Mouse (Mus musculus): Measurements from ENCODE around the gene Cbfa2t2. TPM values are rescaled to one million over a fixed set of nuclear protein-coding genes. Genes with fewer than 3 reads are reported as not detected.
"Not testable (repeated sequence)": the region's sequence is repeated elsewhere in the genome, so short reads cannot be mapped to it uniquely, and the experiment has no call there.

Gene Cbfa2t2
- polyA plus RNA-seq, 1 experiment from 2014 or later: 34.9 TPM

DNA sequence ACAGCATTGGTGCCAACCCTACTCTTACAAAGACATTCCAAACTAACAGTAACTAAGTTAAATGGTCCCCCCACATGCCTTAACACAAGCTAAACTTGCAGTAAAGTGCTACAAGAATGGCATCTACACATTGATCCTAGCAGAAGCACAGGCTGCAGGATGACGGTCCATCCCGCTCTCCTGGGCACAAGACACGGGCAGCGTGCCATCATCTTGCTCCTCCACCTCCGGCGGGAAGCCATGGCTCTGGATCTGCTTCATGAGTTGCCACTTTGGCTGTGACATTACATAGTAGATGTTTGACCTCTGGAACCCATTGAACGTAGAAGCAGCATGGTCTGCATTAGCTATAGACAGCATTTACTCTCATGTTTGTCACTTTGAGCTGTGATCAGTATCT, 39.6 kb downstream of the Cbfa2t2 start:
- H3K27ac ChIP-seq (ENCODE audit: low read length): no peak overlapping the region
- no peak overlapping the region for H3K4me2 ChIP-seq (ENCODE audit: low read depth, low read length)
- H3K4me3 ChIP-seq (ENCODE audit: low read length): no peak overlapping the region
- H3K27me3 ChIP-seq (ENCODE audit: control insufficient read depth, insufficient read depth, low read depth, low read length): no peaks in the 10 kb centered on the region
- no peaks in the 10 kb centered on the region for H3K4me1 ChIP-seq (replicated peaks; ENCODE audit: control insufficient read depth, insufficient read depth, low read length)
- H3K9me3 ChIP-seq (ENCODE audit: control insufficient read depth, low read length): no peaks in the 10 kb centered on the region
- H3K9ac ChIP-seq (ENCODE audit: low read length): no peak overlapping the region
- ATAC-seq (ENCODE audit: low read depth): no peak
- no peaks in the 10 kb centered on the region for H3K36me3 ChIP-seq (ENCODE audit: control insufficient read depth, insufficient read depth, low read length)
- 92% methylated on average over 7 of the region's 7 CpGs for WGBS

DNA sequence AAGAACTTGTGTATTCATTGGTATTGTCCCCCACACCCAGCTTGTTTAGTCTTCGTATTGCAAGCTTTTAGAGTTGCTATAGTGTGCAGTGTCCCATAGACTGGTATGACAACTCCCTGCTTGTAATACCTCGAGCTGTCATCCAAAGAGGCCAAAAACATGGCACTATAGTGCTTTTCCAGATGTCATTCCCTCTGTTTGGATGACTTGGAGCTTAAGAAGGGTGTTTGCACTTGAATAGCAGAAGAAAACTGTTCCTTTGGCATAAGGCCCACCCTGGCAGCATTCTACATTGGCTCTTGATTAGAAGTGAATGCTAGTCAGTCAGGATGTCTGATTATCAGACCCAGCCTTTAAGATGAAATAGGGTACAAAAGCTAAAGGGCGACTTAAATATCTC, 40.7 kb downstream of the Cbfa2t2 start:
- WGBS: 61% methylated on average over 3 of the region's 3 CpGs
- no peak for ATAC-seq (ENCODE audit: low read depth)

DNA sequence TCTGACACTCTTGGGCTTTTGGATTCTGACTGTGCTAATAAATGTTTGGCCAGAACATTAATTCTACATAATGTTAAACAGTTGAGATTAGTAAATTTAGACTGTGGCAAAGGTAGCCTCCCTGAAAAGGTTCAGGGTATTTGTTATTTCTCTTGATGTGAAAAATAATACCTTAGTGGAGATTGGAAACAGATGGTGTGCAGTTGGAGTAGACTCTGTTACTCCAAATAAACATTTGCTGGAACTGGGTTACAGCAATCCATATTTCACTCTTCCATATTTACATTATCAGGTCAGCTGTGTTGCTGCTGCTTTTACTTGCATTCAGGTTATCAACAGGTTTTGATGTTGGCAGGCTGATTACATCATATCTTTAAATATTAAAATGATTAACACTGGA, 55.5 kb downstream of the Cbfa2t2 start:
- no peaks in the 10 kb centered on the region for H3K36me3 ChIP-seq (ENCODE audit: control insufficient read depth, insufficient read depth, low read length)

More for the DNA sequence above, 40.7 kb downstream of the Cbfa2t2 start:
- Histone ChIP-seq H3K27ac (ENCODE audit: low read length) (no peak overlapping the region), H3K27me3 (ENCODE audit: control insufficient read depth, insufficient read depth, low read depth, low read length) (no peaks in the 10 kb centered on the region), H3K4me2 (ENCODE audit: low read depth, low read length) (no peak overlapping the region), H3K9me3 (ENCODE audit: control insufficient read depth, low read length) (no peaks in the 10 kb centered on the region), H3K9ac (ENCODE audit: low read length) (no peak overlapping the region), H3K4me1 (replicated peaks; ENCODE audit: control insufficient read depth, insufficient read depth, low read length) (no peaks in the 10 kb centered on the region), H3K36me3 (ENCODE audit: control insufficient read depth, insufficient read depth, low read length) (no peaks in the 10 kb centered on the region), H3K4me3 (ENCODE audit: low read length) (no peak overlapping the region)

DNA sequence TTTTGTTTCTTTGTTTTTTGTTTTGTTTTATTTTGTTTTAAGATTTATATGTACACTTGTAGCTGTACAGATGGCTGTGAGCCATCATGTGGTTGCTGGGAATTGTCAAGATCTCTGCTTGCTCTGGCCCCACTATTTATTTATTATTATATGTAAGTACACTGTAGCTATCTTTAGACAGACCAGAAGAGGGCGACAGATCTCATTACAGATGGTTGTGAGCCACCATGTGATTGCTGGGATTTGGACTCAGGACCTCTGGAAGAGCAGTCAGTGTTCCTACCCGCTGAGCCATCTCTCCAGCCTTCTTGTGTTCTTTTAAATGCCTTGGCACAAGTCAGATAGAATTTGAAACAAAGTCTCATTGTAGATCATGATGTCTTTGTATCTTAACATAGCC, 57.3 kb downstream of the Cbfa2t2 start:
- not testable (repeated sequence) for H3K4me2 ChIP-seq (ENCODE audit: low read depth, low read length); H3K9ac ChIP-seq (ENCODE audit: low read length); ATAC-seq (ENCODE audit: low read depth); H3K4me1 ChIP-seq (replicated peaks; ENCODE audit: control insufficient read depth, insufficient read depth, low read length); H3K9me3 ChIP-seq (ENCODE audit: control insufficient read depth, low read length); H3K36me3 ChIP-seq (ENCODE audit: control insufficient read depth, insufficient read depth, low read length); H3K27me3 ChIP-seq (ENCODE audit: control insufficient read depth, insufficient read depth, low read depth, low read length); H3K4me3 ChIP-seq (ENCODE audit: low read length); H3K27ac ChIP-seq (ENCODE audit: low read length)
- WGBS: 49% methylated on average over 2 of the region's 2 CpGs

More for the DNA sequence above, 55.5 kb downstream of the Cbfa2t2 start:
- H3K27ac ChIP-seq (ENCODE audit: low read length): no peak overlapping the region
- H3K4me1 ChIP-seq (replicated peaks; ENCODE audit: control insufficient read depth, insufficient read depth, low read length): no peaks in the 10 kb centered on the region
- no peaks in the 10 kb centered on the region for H3K27me3 ChIP-seq (ENCODE audit: control insufficient read depth, insufficient read depth, low read depth, low read length)
- no peaks in the 10 kb centered on the region for H3K9me3 ChIP-seq (ENCODE audit: control insufficient read depth, low read length)
- ATAC-seq (ENCODE audit: low read depth): no peak
- no peak overlapping the region for H3K4me2 ChIP-seq (ENCODE audit: low read depth, low read length)
- H3K4me3 ChIP-seq (ENCODE audit: low read length): no peak overlapping the region
- no peak overlapping the region for H3K9ac ChIP-seq (ENCODE audit: low read length)

DNA sequence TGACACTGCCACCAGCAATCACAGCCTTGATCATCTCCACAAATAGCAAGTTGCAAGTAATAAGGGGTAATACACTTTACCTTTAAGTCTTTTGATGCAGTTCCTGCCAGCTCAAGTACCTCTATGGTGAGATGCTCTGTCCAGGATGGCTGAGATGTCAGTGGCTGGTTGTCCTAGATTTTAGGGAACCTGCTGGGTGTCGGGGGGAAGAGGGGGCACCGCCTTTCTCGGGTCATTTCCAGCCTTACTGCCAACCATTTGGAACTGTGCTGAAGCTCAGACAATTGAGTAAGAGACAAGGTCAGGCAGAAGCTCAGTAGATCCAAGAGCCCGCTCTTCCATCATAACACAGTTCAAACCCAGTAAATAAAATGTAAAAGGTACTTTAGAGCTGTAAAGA, 58.7 kb downstream of the Cbfa2t2 start:
- Histone ChIP-seq H3K9ac (ENCODE audit: low read length) (no peak overlapping the region), H3K9me3 (ENCODE audit: control insufficient read depth, low read length) (no peaks in the 10 kb centered on the region), H3K36me3 (ENCODE audit: control insufficient read depth, insufficient read depth, low read length) (no peaks in the 10 kb centered on the region), H3K4me1 (replicated peaks; ENCODE audit: control insufficient read depth, insufficient read depth, low read length) (peaks cover 3% of the 10 kb centered on the region; the same call in 1 of the 2 replicates), H3K4me3 (ENCODE audit: low read length) (no peak overlapping the region), H3K27me3 (ENCODE audit: control insufficient read depth, insufficient read depth, low read depth, low read length) (no peaks in the 10 kb centered on the region), H3K4me2 (ENCODE audit: low read depth, low read length) (no peak overlapping the region), H3K27ac (ENCODE audit: low read length) (no peak overlapping the region)
- no peak for ATAC-seq (ENCODE audit: low read depth)
- 91% methylated on average over 4 of the region's 4 CpGs for WGBS

DNA sequence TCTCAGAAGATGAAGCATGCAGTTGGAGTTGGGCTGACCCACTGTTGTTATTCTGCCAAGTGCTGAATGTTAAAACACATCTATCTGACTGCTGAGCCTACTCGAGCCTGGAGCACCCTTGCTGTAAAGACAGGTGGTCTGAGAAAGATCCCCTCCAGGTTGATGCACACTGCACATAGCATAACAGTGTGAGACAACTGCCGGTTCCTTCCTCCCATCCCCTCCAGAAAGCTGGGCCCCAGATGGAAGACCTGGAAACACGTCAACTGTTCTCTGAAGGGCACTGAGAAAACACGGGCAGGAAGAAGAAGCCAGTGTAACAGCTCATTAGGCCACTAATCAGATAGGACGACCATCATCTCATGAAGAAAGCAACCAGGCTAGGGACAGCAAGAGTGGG, 62.3 kb downstream of the Cbfa2t2 start:
- Histone ChIP-seq H3K4me2 (ENCODE audit: low read depth, low read length) (no peak overlapping the region), H3K36me3 (ENCODE audit: control insufficient read depth, insufficient read depth, low read length) (no peaks in the 10 kb centered on the region; the same call in 1 of the 2 replicates), H3K9ac (ENCODE audit: low read length) (no peak overlapping the region), H3K4me3 (ENCODE audit: low read length) (no peak overlapping the region), H3K4me1 (replicated peaks; ENCODE audit: control insufficient read depth, insufficient read depth, low read length) (peaks cover 3% of the 10 kb centered on the region; the same call in 1 of the 2 replicates), H3K27ac (ENCODE audit: low read length) (no peak overlapping the region), H3K9me3 (ENCODE audit: control insufficient read depth, low read length) (no peaks in the 10 kb centered on the region), H3K27me3 (ENCODE audit: control insufficient read depth, insufficient read depth, low read depth, low read length) (no peaks in the 10 kb centered on the region)
- ATAC-seq (ENCODE audit: low read depth): no peak
- WGBS: 57% methylated on average over 5 of the region's 5 CpGs

DNA sequence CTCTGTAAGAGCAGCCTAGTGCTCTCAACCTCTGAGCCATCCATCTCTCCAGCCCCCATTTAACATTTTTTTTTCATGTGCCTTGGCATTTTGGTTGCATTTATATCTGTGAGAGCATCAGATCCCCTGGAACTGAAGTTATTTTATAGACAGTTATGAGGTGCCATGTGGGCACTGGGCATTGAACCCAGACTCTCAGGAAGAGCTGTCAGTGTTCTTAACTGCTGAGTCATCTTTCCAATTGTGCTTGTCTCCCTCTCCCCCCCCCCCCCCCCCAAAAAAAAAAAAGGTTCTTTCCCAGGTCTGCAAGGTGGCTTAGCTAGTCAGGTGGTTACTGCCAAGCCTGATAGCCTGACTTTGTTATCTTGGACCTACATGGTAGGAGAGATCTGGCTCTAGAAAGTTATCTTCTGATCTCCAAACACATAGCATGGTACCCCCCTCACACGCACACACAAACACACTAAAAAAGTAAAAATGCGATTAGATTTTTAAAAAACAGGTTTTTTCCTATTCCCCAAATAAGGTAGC, 63.5 kb downstream of the Cbfa2t2 start:
- Histone ChIP-seq H3K9ac (ENCODE audit: low read length) (no peak overlapping the region), H3K36me3 (ENCODE audit: control insufficient read depth, insufficient read depth, low read length) (peaks cover 2% of the 10 kb centered on the region; the same call in 1 of the 2 replicates), H3K4me3 (ENCODE audit: low read length) (no peak overlapping the region), H3K9me3 (ENCODE audit: control insufficient read depth, low read length) (no peaks in the 10 kb centered on the region), H3K27me3 (ENCODE audit: control insufficient read depth, insufficient read depth, low read depth, low read length) (no peaks in the 10 kb centered on the region), H3K27ac (ENCODE audit: low read length) (no peak overlapping the region), H3K4me2 (ENCODE audit: low read depth, low read length) (no peak overlapping the region), H3K4me1 (replicated peaks; ENCODE audit: control insufficient read depth, insufficient read depth, low read length) (peaks cover 3% of the 10 kb centered on the region; the same call in 1 of the 2 replicates)
- ATAC-seq (ENCODE audit: low read depth): no peak
- WGBS: 91% methylated on average over 2 of the region's 2 CpGs

DNA sequence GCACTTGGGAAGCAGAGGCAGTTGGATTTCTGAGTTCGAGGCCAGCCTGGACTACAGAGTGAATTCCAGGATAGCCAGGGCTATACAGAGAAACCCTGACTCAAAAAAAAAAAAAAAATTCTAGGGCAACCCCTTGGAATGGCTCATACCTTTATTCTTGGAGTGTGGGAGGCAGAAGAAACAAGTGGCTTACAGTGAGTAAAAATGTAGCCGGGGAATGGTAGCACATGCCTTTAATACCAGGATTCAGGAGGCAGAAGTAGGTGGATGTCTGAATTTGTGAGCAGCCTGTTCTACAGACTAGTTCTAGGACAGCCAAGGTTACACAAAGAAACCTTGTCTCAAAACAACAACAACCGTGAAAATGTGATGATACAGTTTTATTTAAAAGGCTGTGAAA, 64.5 kb downstream of the Cbfa2t2 start:
- Histone ChIP-seq H3K36me3 (ENCODE audit: control insufficient read depth, insufficient read depth, low read length) (peaks cover 2% of the 10 kb centered on the region; the same call in 1 of the 2 replicates), H3K9me3 (ENCODE audit: control insufficient read depth, low read length) (no peaks in the 10 kb centered on the region), H3K4me2 (ENCODE audit: low read depth, low read length) (no peak overlapping the region), H3K27ac (ENCODE audit: low read length) (no peak overlapping the region), H3K27me3 (ENCODE audit: control insufficient read depth, insufficient read depth, low read depth, low read length) (no peaks in the 10 kb centered on the region), H3K9ac (ENCODE audit: low read length) (no peak overlapping the region), H3K4me3 (ENCODE audit: low read length) (no peak overlapping the region), H3K4me1 (replicated peaks; ENCODE audit: control insufficient read depth, insufficient read depth, low read length) (peaks cover 3% of the 10 kb centered on the region; the same call in 1 of the 2 replicates)
- 87% methylated on average over 3 of the region's 3 CpGs for WGBS
- no peak for ATAC-seq (ENCODE audit: low read depth)

DNA sequence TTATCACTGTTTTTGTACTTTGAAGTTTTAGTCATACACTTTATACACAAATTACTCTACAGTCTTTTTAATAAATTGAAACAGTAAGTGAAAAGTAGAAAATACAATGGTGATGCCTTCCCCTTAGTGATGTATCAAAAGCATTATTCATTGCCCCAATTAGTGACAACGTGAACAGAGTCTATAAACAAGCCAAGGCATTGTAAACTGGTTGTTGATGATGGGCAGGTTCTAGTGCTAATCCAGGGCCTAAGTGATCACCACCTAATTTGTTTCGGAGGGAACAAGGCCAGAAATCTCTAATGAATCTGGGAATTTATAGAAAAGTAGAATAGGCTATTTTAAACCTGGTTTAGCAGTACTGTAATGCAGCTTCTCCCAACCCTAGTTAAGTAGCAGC, 70.8 kb downstream of the Cbfa2t2 start:
- no peak overlapping the region for H3K4me2 ChIP-seq (ENCODE audit: low read depth, low read length)
- no peaks in the 10 kb centered on the region for H3K27me3 ChIP-seq (ENCODE audit: control insufficient read depth, insufficient read depth, low read depth, low read length)
- H3K4me1 ChIP-seq (replicated peaks; ENCODE audit: control insufficient read depth, insufficient read depth, low read length): no peaks in the 10 kb centered on the region
- H3K36me3 ChIP-seq (ENCODE audit: control insufficient read depth, insufficient read depth, low read length): peaks cover 12% of the 10 kb centered on the region
- no peak overlapping the region for H3K27ac ChIP-seq (ENCODE audit: low read length)
- 67% methylated on average over 2 of the region's 2 CpGs for WGBS
- H3K9ac ChIP-seq (ENCODE audit: low read length): no peak overlapping the region
- no peak for ATAC-seq (ENCODE audit: low read depth)
- H3K9me3 ChIP-seq (ENCODE audit: control insufficient read depth, low read length): no peaks in the 10 kb centered on the region
- no peak overlapping the region for H3K4me3 ChIP-seq (ENCODE audit: low read length)

Measured in lung, embryonic 16.5 days (tissue).